Comparison of ENCODE assay signal across 21 mouse cellular contexts in genomic region chr12:111454021-111454420, GRCm38 (mm10). TPM values are rescaled to one million over a fixed set of nuclear protein-coding genes. Genes with fewer than 3 reads are reported as not detected.
DNase-seq lines count a peak whose midpoint lies in the region; ATAC-seq and TF ChIP-seq lines count a peak whose summit lies in the region.
"Had no signal": no experiment of that assay in that cellular context is flagged by ENCODE, and none has a peak within 500 bp of the region (broad histone marks: within the 10 kb centered on the region; RNA-seq: fewer than 3 reads in every experiment).

No protein-coding gene starts in this region.

- H3K79me2 ChIP-seq in macrophage (ENCODE audit: inconsistent target), result peaks cover 27% of the 10 kb centered on the region; the same call in 1 of the 2 replicates

- H3K9me3 ChIP-seq in kidney, embryonic 15.5 days (replicated peaks), result no peaks in the 10 kb centered on the region
- no peaks in the 10 kb centered on the region for H3K9me3 ChIP-seq in lung, embryonic 14.5 days (ENCODE audit: low read depth, low read length)
- no peaks in the 10 kb centered on the region for H3K9me3 ChIP-seq in embryonic facial prominence, embryonic 10.5 days
- H3K9me3 ChIP-seq: neural tube, embryonic 12.5 days; stomach, embryonic 15.5 days had no signal

- no peaks in the 10 kb centered on the region for H3K36me3 ChIP-seq in kidney, embryonic 15.5 days
- no peaks in the 10 kb centered on the region for H3K36me3 ChIP-seq in lung, embryonic 14.5 days (ENCODE audit: insufficient read depth)
- H3K36me3 ChIP-seq in embryonic facial prominence, embryonic 10.5 days (replicated peaks), result no peaks in the 10 kb centered on the region
- peaks cover 46% of the 10 kb centered on the region for H3K36me3 ChIP-seq in macrophage (ENCODE audit: inconsistent target)
- H3K36me3 ChIP-seq: neural tube, embryonic 12.5 days; stomach, embryonic 15.5 days had no signal

- H3K9ac ChIP-seq in kidney, embryonic 15.5 days, result no peak overlapping the region
- H3K9ac ChIP-seq in lung, embryonic 14.5 days, result no peak overlapping the region
- H3K9ac ChIP-seq: neural tube, embryonic 12.5 days; stomach, embryonic 15.5 days had no signal

- 0 out of 2 replicates have a peak overlapping the region, but pooled peaks have one; percentile 5 for H3K27ac ChIP-seq in kidney, embryonic 15.5 days
- no peak overlapping the region for H3K27ac ChIP-seq in lung, embryonic 14.5 days (ENCODE audit: low read depth)
- H3K27ac ChIP-seq in embryonic facial prominence, embryonic 10.5 days (replicated peaks), result no peak overlapping the region
- peak overlapping the region; percentile 21 for H3K27ac ChIP-seq in macrophage
- H3K27ac ChIP-seq: layer of hippocampus, adult 2 months; neural tube, embryonic 12.5 days; stomach, embryonic 15.5 days had no signal

- peak; percentile 28 for TF ChIP-seq CTCF in lung, embryonic 14.5 days (IDR thresholded peaks at IDR 0.05; ENCODE audit: low read depth)

- no peak for DNase-seq in kidney, adult 18-20 months
- DNase-seq in lung, embryonic 14.5 days, result peak; percentile 68
- no peak for DNase-seq in lung, adult 18-20 months
- DNase-seq in embryonic facial prominence, embryonic 10.5 days (ENCODE audit: low spot score), result peak; percentile 30
- DNase-seq in Muller cell, postnatal 12 days (ENCODE audit: inconsistent ontology term), result no peak
- DNase-seq: cerebellum, postnatal 25 days; kidney, adult 8-10 months; lung, adult 2 months; midbrain, embryonic 14.5 days; thymus, postnatal 4 days had no signal

- WGBS in kidney, embryonic 15.5 days, result 25% methylated on average over 4 of the region's 4 CpGs
- 10% methylated on average over 4 of the region's 4 CpGs for WGBS in lung, embryonic 14.5 days
- 35% methylated on average over 4 of the region's 4 CpGs for WGBS in embryonic facial prominence, embryonic 10.5 days
- 55% methylated on average over 4 of the region's 4 CpGs for WGBS in macrophage (ENCODE audit: missing documents)

- no peak for ATAC-seq in kidney, embryonic 15.5 days (replicated peaks; ENCODE audit: low FRiP score)
- no peak for ATAC-seq in lung, embryonic 14.5 days (ENCODE audit: insufficient read depth)
- ATAC-seq: forebrain, embryonic 14.5 days had no signal

- H3K4me2 ChIP-seq in kidney, embryonic 15.5 days, result no peak overlapping the region
- no peak overlapping the region for H3K4me2 ChIP-seq in lung, embryonic 14.5 days
- H3K4me2 ChIP-seq: neural tube, embryonic 12.5 days; stomach, embryonic 15.5 days had no signal

- H3K4me3 ChIP-seq in kidney, embryonic 15.5 days (replicated peaks), result no peak overlapping the region
- H3K4me3 ChIP-seq in lung, embryonic 14.5 days (ENCODE audit: low read depth, low read length), result no peak overlapping the region
- no peak overlapping the region for H3K4me3 ChIP-seq in embryonic facial prominence, embryonic 10.5 days
- no peak overlapping the region for H3K4me3 ChIP-seq in macrophage (ENCODE audit: inconsistent target)
- H3K4me3 ChIP-seq: erythroblast, embryonic 14.5 days; layer of hippocampus, adult 2 months; neural tube, embryonic 12.5 days; stomach, embryonic 15.5 days had no signal

- H3K4me1 ChIP-seq in kidney, embryonic 15.5 days, result peaks cover 55% of the 10 kb centered on the region
- H3K4me1 ChIP-seq in lung, embryonic 14.5 days (ENCODE audit: insufficient read depth), result peaks cover 10% of the 10 kb centered on the region; the same call in 1 of the 2 replicates
- H3K4me1 ChIP-seq in embryonic facial prominence, embryonic 10.5 days, result peaks cover 37% of the 10 kb centered on the region
- H3K4me1 ChIP-seq: neural tube, embryonic 12.5 days had no signal

- peaks cover 50% of the 10 kb centered on the region for H3K27me3 ChIP-seq in kidney, embryonic 15.5 days
- peaks cover under 1% of the 10 kb centered on the region; the same call in 1 of the 2 replicates for H3K27me3 ChIP-seq in lung, embryonic 14.5 days (ENCODE audit: insufficient read depth, low read length)
- peaks cover 97% of the 10 kb centered on the region for H3K27me3 ChIP-seq in embryonic facial prominence, embryonic 10.5 days (replicated peaks; ENCODE audit: low read depth, poor library complexity, severe bottlenecking)

RNA-seq across cellular contexts. Expression of gene Tnfaip2, which starts 11.8 kb away (rescaled TPM):
- polyA plus RNA-seq in kidney, embryonic 15.5 days (2015; fragmentation: Nextera tagmentation; extraction: Ambion mirVana), result 19.5 and 22.9 TPM in 2 replicates
- 2.0 and 3.4 TPM in 2 replicates for polyA plus RNA-seq in lung, embryonic 14.5 days (2014; fragmentation: Nextera tagmentation; extraction: Ambion mirVana)
- polyA plus RNA-seq in embryonic facial prominence, embryonic 10.5 days (2016; fragmentation: Nextera tagmentation; extraction: Ambion mirVana), result 3.9 and 4.0 TPM in 2 replicates
- total RNA-seq in macrophage (2018; cell fraction: chromatin; rRNA removed), result over 10,000 TPM in 4 of 26 experiments, 1,000 to 10,000 TPM in 18, 100 to 1,000 TPM in 4; 785 to 11,990 (median 4,844) TPM
- total RNA-seq in macrophage (2018; cell fraction: cytosol; rRNA removed), result 1,000 to 10,000 TPM in 8 of 26 experiments, 100 to 1,000 TPM in 18; 279 to 3,779 (median 516) TPM
- total RNA-seq in macrophage (2018; cell fraction: nucleus; rRNA removed), result 1,000 to 10,000 TPM in 19 of 26 experiments, 100 to 1,000 TPM in 7; 417 to 7,545 (median 2,584) TPM
- 127 to 339 TPM (median 289 TPM) in 3 replicates for polyA plus RNA-seq in macrophage (2018)

RNA-seq across cellular contexts. Expression of gene Gm266, which starts 31.6 kb away (rescaled TPM):
- 91.7 and 93.3 TPM in 2 replicates for polyA plus RNA-seq in kidney, embryonic 15.5 days (2015; fragmentation: Nextera tagmentation; extraction: Ambion mirVana)
- 8.1 and 10.8 TPM in 2 replicates for polyA plus RNA-seq in lung, embryonic 14.5 days (2014; fragmentation: Nextera tagmentation; extraction: Ambion mirVana)
- 15.7 and 19.8 TPM in 2 replicates for polyA plus RNA-seq in embryonic facial prominence, embryonic 10.5 days (2016; fragmentation: Nextera tagmentation; extraction: Ambion mirVana)
- not detected for total RNA-seq in macrophage (2018; cell fraction: chromatin; rRNA removed)
- under 1 TPM in 2 of 26 experiments, not detected in 24; 0.10 to 0.14 TPM for total RNA-seq in macrophage (2018; cell fraction: cytosol; rRNA removed)
- total RNA-seq in macrophage (2018; cell fraction: nucleus; rRNA removed), result under 1 TPM in 1 of 26 experiments, not detected in 25; 0.86 TPM
- polyA plus RNA-seq in macrophage (2018), result not detected in 3 replicates
- total RNA-seq: adrenal gland, adult 18-20 months; megakaryocyte progenitor cell, adult 5-6 weeks had no signal
- polyA plus RNA-seq: erythroblast, embryonic 14.5 days had no signal

RNA-seq across cellular contexts. Expression of gene Exoc3l4, which starts 37.2 kb away (rescaled TPM):
- polyA plus RNA-seq in kidney, embryonic 15.5 days (2015; fragmentation: Nextera tagmentation; extraction: Ambion mirVana), result 16.8 and 17.8 TPM in 2 replicates
- polyA plus RNA-seq in lung, embryonic 14.5 days (2014; fragmentation: Nextera tagmentation; extraction: Ambion mirVana), result 10.3 and 10.7 TPM in 2 replicates
- 5.7 and 7.0 TPM in 2 replicates for polyA plus RNA-seq in embryonic facial prominence, embryonic 10.5 days (2016; fragmentation: Nextera tagmentation; extraction: Ambion mirVana)
- 100 to 1,000 TPM in 1 of 26 experiments, 10 to 100 TPM in 23, 1 to 10 TPM in 2; 9.1 to 109 (median 30.7) TPM for total RNA-seq in macrophage (2018; cell fraction: chromatin; rRNA removed)
- 10 to 100 TPM in 20 of 26 experiments, 1 to 10 TPM in 6; 7.8 to 73.6 (median 15.0) TPM for total RNA-seq in macrophage (2018; cell fraction: cytosol; rRNA removed)
- 100 to 1,000 TPM in 4 of 26 experiments, 10 to 100 TPM in 20, 1 to 10 TPM in 2; 8.3 to 170 (median 42.3) TPM for total RNA-seq in macrophage (2018; cell fraction: nucleus; rRNA removed)
- polyA plus RNA-seq in macrophage (2018), result 8.0 to 13.2 TPM (median 12.5 TPM) in 3 replicates

RNA-seq across cellular contexts. Expression of gene Lbhd2, which starts 47.4 kb away (rescaled TPM):
- polyA plus RNA-seq in kidney, embryonic 15.5 days (2015; fragmentation: Nextera tagmentation; extraction: Ambion mirVana), result 5.5 and 7.0 TPM in 2 replicates
- polyA plus RNA-seq in lung, embryonic 14.5 days (2014; fragmentation: Nextera tagmentation; extraction: Ambion mirVana), result 0.50 and 0.68 TPM in 2 replicates
- polyA plus RNA-seq in embryonic facial prominence, embryonic 10.5 days (2016; fragmentation: Nextera tagmentation; extraction: Ambion mirVana), result not detected in 2 replicates
- total RNA-seq in macrophage (2018; cell fraction: chromatin; rRNA removed), result not detected
- total RNA-seq in macrophage (2018; cell fraction: cytosol; rRNA removed), result not detected
- total RNA-seq in macrophage (2018; cell fraction: nucleus; rRNA removed), result not detected
- not detected in 3 replicates for polyA plus RNA-seq in macrophage (2018)
- total RNA-seq: adrenal gland, adult 18-20 months had no signal
- polyA plus RNA-seq: embryonic facial prominence, embryonic 11.5 days; erythroblast, embryonic 14.5 days; hindbrain, embryonic 11.5 days; lung, adult 2 months had no signal

Comparison
In these comparisons a context has a peak if more than half of its experiments do, and no peak if none do; other contexts are left out.
1. DNase-seq: peak in lung, embryonic 14.5 days (single experiment) and embryonic facial prominence, embryonic 10.5 days (single experiment); none in kidney, adult 18-20 months (single experiment), lung, adult 18-20 months (0 of 2) and Muller cell, postnatal 12 days (single experiment).
2. H3K27ac ChIP-seq: peak in kidney, embryonic 15.5 days (single experiment) and macrophage (single experiment); none in lung, embryonic 14.5 days (single experiment) and embryonic facial prominence, embryonic 10.5 days (single experiment).